In the genomic region with DNA sequence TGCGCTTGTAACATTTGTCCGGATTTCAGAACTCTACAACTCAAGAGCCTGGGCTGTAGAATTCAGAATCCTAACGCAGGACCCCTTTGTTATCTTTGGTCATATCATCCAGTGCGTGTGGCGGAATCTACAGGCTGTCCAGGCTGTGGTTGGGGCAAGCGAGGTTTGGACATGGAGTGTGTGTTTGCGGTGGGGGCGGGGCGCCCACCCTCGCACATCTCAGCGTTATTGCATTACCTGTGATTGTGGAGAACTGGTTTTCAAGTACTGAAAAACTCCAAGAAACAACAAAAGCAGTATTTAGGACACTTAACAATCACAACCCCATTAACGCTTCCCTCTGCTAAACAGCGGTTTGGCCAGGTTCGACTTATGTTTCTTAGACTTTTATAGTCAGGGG, we compare ENCODE assay signal across 8 mouse cellular contexts. TPM values are rescaled to one million over a fixed set of nuclear protein-coding genes. Genes with fewer than 3 reads are reported as not detected.
A peak's percentile ranks its signal among the peaks of the same experiment; 100 is the strongest.
DNase-seq lines count a peak whose midpoint lies in the region; ATAC-seq and TF ChIP-seq lines count a peak whose summit lies in the region.

No protein-coding gene starts in this region.

- TF ChIP-seq POLR2A in cortical plate, adult 2 months (IDR thresholded peaks at IDR 0.05; ENCODE audit: extremely low read depth, insufficient read depth, low read length) = no peak

- H3K4me2 ChIP-seq in hindbrain, embryonic 14.5 days (replicated peaks) = peak overlapping the region; percentile 70
- H3K4me2 ChIP-seq in midbrain, embryonic 12.5 days (replicated peaks) = peak overlapping the region; percentile 75

- no peak for DNase-seq in gastrocnemius, adult 2 months
- no peak for DNase-seq in gastrocnemius, postnatal 14 days
- DNase-seq in 3T3-L1 (ENCODE audit: low read depth, low spot score) = peak; percentile 10
- peak; percentile 42 for DNase-seq in hindbrain, embryonic 14.5 days (ENCODE audit: low spot score)
- no peak for DNase-seq in T-cell, adult 2 months (ENCODE audit: low spot score)
- DNase-seq in spleen, postnatal 36 days (ENCODE audit: low spot score in 2 of 2) = no peak

- intact Hi-C loops in gastrocnemius, adult 2 months (cut with DNase I) = loop anchor here (5.0 kb wide), 1 partner anchor 157 kb away; a partner anchor contains a TSS
- intact Hi-C loops in gastrocnemius, postnatal 14 days (cut with DNase I; ENCODE audit: low total_unique reads) = no loop called here

- H3K4me3 ChIP-seq in gastrocnemius, adult 2 months = peak overlapping the region; percentile 99
- peak overlapping the region; percentile 83 for H3K4me3 ChIP-seq in cortical plate, adult 2 months (ENCODE audit: insufficient read depth, low read length)
- peak overlapping the region; percentile 93 for H3K4me3 ChIP-seq in hindbrain, embryonic 14.5 days (replicated peaks; ENCODE audit: low read length)
- peak overlapping the region; percentile 76 for H3K4me3 ChIP-seq in midbrain, embryonic 12.5 days

- H3K9ac ChIP-seq in hindbrain, embryonic 14.5 days = peak overlapping the region; percentile 66
- H3K9ac ChIP-seq in midbrain, embryonic 12.5 days (replicated peaks) = peak overlapping the region; percentile 69

- TF ChIP-seq CTCF in gastrocnemius, adult 2 months (IDR thresholded peaks at IDR 0.05) = no peak
- TF ChIP-seq CTCF in cortical plate, adult 2 months (IDR thresholded peaks at IDR 0.05; ENCODE audit: extremely low read depth, insufficient read depth, low read length) = no peak

- no peaks in the 10 kb centered on the region; the same call in 1 of the 2 replicates for H3K4me1 ChIP-seq in cortical plate, adult 2 months (ENCODE audit: control insufficient read depth, insufficient read depth, low read length)
- H3K4me1 ChIP-seq in hindbrain, embryonic 14.5 days (replicated peaks; ENCODE audit: control insufficient read depth, insufficient read depth, low read length) = peaks cover 18% of the 10 kb centered on the region
- H3K4me1 ChIP-seq in midbrain, embryonic 12.5 days = peaks cover 17% of the 10 kb centered on the region

- H3K27me3 ChIP-seq in hindbrain, embryonic 14.5 days (ENCODE audit: control insufficient read depth, insufficient read depth, low read length) = no peaks in the 10 kb centered on the region
- H3K27me3 ChIP-seq in midbrain, embryonic 12.5 days = no peaks in the 10 kb centered on the region

- no peaks in the 10 kb centered on the region for H3K36me3 ChIP-seq in hindbrain, embryonic 14.5 days (replicated peaks; ENCODE audit: control insufficient read depth, insufficient read depth)
- no peaks in the 10 kb centered on the region for H3K36me3 ChIP-seq in midbrain, embryonic 12.5 days

- peak overlapping the region; percentile 86 for H3K27ac ChIP-seq in gastrocnemius, adult 2 months
- no peak overlapping the region for H3K27ac ChIP-seq in cortical plate, adult 2 months (ENCODE audit: insufficient read depth, low read length)
- H3K27ac ChIP-seq in hindbrain, embryonic 14.5 days = peak overlapping the region; percentile 87
- peak overlapping the region; percentile 87 for H3K27ac ChIP-seq in midbrain, embryonic 12.5 days (replicated peaks)

- WGBS in hindbrain, embryonic 14.5 days = 4% methylated on average over 14 of the region's 14 CpGs
- WGBS in midbrain, embryonic 12.5 days = 6% methylated on average over 14 of the region's 14 CpGs

- H3K9me3 ChIP-seq in hindbrain, embryonic 14.5 days (ENCODE audit: control insufficient read depth, low read length) = no peaks in the 10 kb centered on the region
- H3K9me3 ChIP-seq in midbrain, embryonic 12.5 days = no peaks in the 10 kb centered on the region

- ATAC-seq in hindbrain, embryonic 14.5 days (ENCODE audit: low FRiP score) = no peak
- ATAC-seq in midbrain, embryonic 12.5 days (ENCODE audit: low FRiP score, low read depth) = no peak

RNA-seq across cellular contexts. Expression of a gene that starts 9.1 kb away (rescaled TPM):
- 10 to 100 TPM; 10.5 to 12.2 TPM for total RNA-seq in gastrocnemius, adult 2 months (2021)
- 10 to 100 TPM in 1 of 2 experiments, 1 to 10 TPM in 1; 8.1 to 12.0 TPM for total RNA-seq in gastrocnemius, postnatal 14 days (2021)
- polyA plus RNA-seq in cortical plate, adult 2 months (2012; rRNA removed) = 57.6 and 58.1 TPM in 2 replicates
- polyA plus RNA-seq in hindbrain, embryonic 14.5 days (2014; fragmentation: Nextera tagmentation; extraction: Ambion mirVana) = 61.5 and 65.0 TPM in 2 replicates
- polyA plus RNA-seq in midbrain, embryonic 12.5 days (2016; fragmentation: Nextera tagmentation; extraction: Ambion mirVana) = 58.4 and 62.2 TPM in 2 replicates

Comparison
In these comparisons a context has a peak if more than half of its experiments do, and no peak if none do; other contexts are left out.
1. DNase-seq: peak in 3T3-L1 (single experiment) and hindbrain, embryonic 14.5 days (single experiment); none in gastrocnemius, adult 2 months (single experiment), gastrocnemius, postnatal 14 days (single experiment), T-cell, adult 2 months (single experiment) and spleen, postnatal 36 days (0 of 2).
2. Peak in every context shown above with its lines, with median percentiles within 50 percentile points of each other: H3K4me3 ChIP-seq.